Mouse (Mus musculus): Measurements from ENCODE around the gene Sf3b3.

Gene Sf3b3

DNA sequence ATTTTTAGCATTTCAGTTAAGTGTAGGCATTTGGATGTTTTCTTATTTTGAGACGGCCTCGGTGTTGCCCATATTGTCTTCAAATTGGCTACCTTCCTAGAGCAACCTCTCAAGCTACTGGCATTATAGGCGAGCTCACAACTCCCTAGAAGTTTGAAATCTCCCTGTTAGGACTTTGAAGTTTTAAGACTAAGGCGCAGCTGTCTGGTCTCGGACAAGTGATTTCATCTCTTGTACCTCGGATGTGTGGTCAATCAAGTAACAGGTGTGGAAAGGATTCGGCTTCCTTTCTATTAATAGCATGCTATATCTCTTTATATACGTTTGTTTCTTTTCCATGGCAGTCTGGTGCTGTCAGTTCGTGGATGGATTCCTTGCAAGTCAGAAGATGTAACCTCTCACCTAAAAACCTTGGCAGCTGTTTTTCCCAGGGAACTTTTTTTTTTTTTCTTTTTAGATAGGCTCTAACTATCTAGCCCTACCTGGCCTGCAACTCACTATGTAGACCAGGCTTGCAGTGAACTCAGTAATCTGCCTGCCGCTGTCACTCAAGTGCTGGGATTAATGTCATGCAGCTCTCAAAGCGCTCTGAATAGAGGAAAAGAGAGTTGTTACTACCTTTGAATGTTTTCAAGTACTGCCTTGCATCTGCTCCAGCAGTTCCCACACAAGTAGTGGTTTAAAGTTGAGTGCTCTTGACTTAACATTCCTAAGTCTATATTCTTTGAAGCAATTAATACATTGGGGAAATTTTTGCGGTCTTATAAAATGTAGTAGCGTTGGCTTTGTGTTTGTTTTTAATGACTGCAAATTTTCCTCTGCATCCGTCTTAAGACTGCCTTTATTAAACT, 1.3 kb upstream of the Sf3b3 start:
- in situ Hi-C loops (cut with MboI, MseI), result no loop called here

DNA sequence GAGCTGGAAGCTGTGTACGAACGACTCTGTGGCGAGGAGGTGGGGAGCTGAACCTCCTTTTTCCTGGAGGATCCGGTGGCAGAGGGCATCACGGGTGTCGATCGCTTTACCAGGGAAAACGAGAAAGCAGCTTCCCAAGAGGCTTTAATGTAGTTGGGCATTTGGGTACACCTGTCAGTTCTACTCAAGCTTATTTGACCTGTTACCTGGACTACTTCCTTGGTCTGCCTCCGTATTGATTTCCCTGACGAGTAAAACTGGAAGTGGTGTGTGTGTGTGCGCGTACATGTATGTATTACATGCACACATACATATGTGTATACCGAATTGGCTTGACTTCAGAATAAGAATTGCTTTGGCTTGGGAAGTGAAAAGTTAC, 573 bp upstream of the Sf3b3 start:
- in situ Hi-C loops (cut with MboI, MseI), result no loop called here

DNA sequence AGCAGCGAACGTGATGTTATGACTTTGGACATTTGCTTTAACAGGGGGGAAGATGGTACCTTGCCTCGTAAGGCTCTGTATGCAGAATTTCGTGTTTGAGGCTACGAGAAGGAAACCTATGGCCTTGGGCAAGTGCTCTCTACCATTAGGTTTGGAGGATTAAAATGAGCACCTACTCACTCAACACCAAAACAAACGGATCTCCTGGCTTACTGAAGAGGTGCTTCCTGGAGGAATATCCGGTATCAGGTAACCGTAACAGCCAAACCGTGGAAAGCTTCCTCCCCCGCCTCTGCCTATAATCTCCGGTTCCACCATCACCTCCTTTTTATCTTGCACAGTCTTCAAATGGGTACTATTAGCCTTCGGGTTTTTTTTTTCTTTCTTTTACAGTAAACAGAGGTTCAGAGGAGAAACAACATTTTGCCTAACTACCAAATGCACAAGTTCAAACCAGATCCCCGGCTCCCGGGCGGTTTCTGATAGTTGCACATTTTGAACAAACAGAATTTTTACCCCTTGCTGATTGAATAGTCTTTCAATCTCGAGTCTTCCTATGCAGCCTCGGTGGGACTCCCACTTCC, 674 bp downstream of the Sf3b3 start:
- in situ Hi-C loops (cut with MboI, MseI), result no loop called here

DNA sequence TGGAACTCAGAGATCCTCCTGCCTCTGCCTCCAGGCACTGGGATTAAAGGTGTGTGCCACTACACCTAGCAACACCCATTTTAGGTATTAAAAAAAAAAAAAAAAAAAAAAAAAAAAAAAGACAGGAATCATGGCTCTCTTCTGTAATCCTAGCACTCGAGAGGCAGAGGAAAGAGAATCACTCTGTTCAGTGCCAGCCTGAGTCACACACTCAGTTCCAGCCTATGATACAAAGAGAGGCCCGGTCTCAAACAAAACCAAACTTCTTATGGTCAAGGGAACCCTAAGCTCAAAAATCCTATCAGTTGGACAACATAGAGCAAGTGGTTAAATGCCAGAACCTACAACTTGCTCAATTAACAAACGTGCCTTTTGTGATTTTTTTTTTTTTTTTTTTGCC, 1.6 kb downstream of the Sf3b3 start:
- in situ Hi-C loops (cut with MboI, MseI), result loop anchor here in 1 of 2 experiments (5.0 kb wide), 1 partner anchor 142 kb away; no protein-coding TSS in a partner anchor

DNA sequence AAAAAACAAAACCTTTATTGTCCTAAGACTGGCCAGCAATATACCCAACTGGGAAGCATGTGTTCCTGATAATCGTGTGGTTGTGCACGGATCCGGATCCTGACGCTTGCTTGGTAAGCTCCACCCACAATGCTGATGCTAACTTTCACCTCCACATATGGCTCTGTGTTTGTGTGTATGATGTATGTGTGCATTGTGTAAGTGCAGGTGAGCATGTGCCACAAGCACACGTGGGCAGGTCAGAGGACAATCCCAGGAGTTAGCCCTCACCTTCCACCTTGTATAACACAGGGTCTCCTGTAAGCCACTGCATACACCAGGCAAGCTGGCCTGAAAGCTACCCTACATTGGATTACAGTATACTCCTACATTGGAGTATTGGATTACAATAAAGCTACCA, 3.4 kb downstream of the Sf3b3 start:
- in situ Hi-C loops (cut with MboI, MseI), result loop anchor here in 1 of 2 experiments (5.0 kb wide), 1 partner anchor 144 kb away; no protein-coding TSS in a partner anchor

DNA sequence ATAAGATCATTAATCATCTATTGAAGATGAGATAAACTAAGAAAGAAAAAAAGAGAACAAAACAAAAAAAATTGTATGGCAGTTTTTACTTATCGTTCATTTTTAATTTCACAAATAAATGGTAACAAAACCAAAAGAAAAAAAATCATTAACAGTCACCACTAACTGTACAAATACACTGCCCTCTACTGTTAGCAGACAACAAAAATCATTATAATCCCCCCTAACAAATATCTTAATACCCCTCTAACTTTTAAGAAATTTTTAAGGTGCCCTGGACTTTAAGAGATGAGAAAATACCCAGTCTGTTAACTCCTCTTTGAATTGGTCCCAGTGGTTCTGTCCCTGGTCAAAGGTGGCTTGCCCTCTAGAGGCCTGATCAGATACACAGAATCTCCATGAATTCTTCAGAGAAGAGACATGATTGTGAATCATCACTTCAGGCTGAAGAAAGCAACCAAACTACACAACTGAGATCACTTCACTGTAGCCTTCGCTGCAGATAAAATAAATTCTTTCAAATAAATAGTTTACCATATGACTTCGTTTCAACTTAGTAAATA, 4.5 kb downstream of the Sf3b3 start:
- in situ Hi-C loops (cut with MboI, MseI), result loop anchor here in 1 of 2 experiments (5.0 kb wide), 1 partner anchor 145 kb away; no protein-coding TSS in a partner anchor

DNA sequence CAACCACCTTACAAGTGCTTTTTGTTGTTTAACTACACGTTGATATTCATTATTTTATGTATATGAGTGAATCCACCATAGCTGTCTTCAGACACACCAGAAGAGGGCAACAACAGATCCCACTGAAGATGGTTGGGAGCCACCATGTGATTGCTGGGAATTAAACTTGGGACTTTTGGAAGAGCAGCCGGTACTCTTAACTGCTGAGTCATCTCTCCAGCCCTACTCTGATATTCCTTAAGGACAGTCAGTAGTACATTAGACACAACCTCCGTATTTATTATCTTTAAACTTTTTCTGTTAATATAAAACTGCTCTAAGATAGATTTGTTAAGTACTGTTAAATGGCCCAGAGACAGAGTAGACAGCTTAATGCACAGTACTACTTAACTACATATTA, 14.6 kb downstream of the Sf3b3 start:
- in situ Hi-C loops (cut with MboI, MseI), result no loop called here

DNA sequence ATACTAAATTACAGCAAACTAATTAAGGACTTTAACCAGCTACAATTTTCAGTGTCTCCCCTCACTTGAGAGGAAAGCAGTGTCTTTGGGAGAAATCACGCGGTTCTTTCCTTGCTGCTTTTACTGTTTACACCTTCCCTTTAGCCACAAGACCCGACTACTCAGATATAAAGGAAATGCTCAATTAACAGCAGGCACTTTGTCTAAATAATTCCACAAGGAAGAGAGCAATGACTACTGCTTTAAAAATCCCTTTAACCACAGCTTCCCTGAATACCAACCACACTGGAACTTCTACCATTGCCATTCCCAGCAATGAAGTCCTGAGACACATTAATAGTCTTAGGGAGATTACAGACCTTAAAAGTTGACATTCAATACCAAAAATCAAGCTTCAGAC, 18.1 kb downstream of the Sf3b3 start:
- in situ Hi-C loops (cut with MboI, MseI), result loop anchor here in 1 of 2 experiments (10.0 kb wide), 1 partner anchor 1054 kb away; the partner anchor contains the start of gene Ap1g1

DNA sequence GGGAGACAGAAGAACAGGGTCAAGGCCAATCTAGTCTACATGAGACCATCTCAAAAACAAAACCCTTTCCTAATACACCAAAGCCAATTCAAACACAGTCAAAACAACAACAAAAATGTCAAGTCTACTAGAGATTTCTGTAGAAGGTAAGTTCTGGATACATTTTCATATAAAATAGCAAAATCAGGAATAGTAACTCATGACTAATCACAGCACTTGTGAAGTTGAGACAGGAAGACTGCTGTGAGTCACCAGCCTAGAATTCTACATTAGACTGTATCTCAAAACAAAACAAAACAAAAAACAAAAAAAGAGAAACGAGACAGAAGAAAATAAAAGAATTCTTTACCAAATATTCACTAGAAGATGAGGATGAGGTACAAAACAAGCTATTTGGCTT, 21.7 kb downstream of the Sf3b3 start:
- in situ Hi-C loops (cut with MboI, MseI), result loop anchor here in 1 of 2 experiments (10.0 kb wide), 1 partner anchor 1050 kb away; the partner anchor contains the start of gene Ap1g1

DNA sequence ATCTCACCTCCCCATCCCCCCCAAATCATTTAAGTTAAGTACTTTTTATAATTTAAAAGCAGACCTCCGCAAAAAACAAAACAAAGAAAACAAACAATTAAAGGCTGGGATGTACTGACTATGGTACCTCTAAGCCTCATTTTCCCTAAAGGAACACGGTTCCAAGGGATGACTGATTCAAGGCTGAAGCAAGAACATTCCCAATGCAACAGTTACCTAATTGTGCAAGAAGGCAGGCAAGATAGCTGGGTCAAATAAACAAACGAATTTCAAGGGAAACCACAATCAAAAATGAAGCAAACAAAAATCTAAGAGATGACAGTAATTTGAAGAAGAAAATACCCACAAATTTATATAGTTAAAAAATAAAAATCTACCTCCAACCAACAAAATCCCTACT, 24.6 kb downstream of the Sf3b3 start:
- in situ Hi-C loops (cut with MboI, MseI), result loop anchor here in 1 of 2 experiments (10.0 kb wide), 1 partner anchor 1047 kb away; the partner anchor contains the start of gene Ap1g1

DNA sequence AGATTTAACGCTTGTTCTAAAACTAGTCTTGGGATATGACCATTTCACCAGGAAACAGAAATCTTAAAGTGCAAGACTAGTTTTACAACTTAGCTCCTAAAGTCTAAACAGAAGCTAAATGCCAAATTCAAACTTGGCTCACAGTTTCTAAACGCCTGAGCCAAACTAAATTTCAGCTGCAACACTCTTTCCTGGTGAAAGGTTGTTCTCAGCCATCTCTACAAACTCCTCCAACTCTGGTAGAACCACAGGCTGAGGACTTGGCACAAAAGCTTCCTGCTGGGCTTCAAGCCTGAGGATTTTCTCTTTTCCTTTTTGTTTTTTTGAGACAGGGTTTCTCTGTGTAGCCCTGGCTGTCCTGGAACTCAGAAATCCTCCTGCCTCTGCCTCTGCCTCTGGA, 26.3 kb downstream of the Sf3b3 start:
- in situ Hi-C loops (cut with MboI, MseI), result loop anchor here in 1 of 2 experiments (10.0 kb wide), 1 partner anchor 1045 kb away; the partner anchor contains the start of gene Ap1g1

DNA sequence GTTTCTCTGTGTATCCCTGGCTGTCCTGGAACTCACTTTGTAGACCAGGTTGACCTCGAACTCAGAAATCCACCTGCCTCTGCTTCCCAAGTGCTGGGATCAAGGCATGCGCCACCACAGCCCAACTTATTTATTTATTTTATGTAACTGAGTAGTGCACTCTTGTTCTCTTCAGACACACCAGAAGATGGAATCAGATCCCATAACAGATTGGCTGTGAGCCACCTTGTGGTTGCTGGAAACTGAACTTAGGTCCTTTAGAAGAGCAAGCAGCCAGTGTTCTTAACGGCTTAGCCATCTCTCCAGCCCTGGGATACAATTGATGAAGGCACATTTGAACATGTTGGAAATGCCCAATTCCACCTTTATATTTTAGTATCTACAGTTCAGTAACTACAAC, 28.0 kb downstream of the Sf3b3 start:
- in situ Hi-C loops (cut with MboI, MseI), result loop anchor here (5.0 to 10.0 kb wide), 3 partner anchors 229 to 466 kb away; no protein-coding TSS in a partner anchor

DNA sequence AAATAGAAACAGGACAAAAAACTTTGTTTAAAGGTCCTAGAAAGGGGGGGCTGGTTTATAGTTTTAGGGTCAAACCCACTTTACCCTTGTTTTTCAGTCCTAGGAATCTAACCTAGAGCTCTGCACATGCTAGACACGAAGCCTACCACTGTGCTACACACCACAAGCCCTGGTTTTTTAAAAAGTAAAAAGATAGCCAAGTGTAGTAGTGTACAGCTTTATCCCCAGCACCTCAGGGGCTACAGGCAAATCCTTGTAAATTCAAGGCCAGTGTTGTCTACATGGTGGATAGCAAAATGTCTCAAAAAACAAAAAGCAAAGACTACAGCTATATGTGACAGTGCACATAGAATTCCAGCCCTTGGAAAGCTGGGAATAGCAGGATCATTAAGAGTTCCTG, 29.6 kb downstream of the Sf3b3 start:
- in situ Hi-C loops (cut with MboI, MseI), result loop anchor here (5.0 to 10.0 kb wide), 3 partner anchors 230 to 468 kb away; no protein-coding TSS in a partner anchor

DNA sequence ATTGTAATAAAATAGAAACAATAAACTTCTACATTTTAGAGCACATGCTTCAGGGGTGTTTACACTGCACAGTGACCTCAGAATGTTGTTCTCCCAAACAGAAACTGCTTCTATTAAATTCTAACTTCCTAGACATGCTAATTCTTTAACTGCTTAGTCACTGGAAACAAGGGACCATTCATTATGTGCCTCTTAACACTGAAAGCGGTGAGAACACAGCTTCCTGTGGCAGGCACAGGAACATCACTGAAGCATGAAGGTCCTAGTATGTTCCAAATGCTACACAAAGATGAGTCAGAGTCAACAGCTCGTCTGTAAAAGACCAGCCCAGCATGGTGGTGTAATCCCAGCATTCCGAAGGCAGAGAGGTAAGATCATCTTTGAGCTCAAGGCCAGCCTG, 31.3 kb downstream of the Sf3b3 start:
- in situ Hi-C loops (cut with MboI, MseI), result loop anchor here (5.0 to 10.0 kb wide), 3 partner anchors 232 to 469 kb away; no protein-coding TSS in a partner anchor

DNA sequence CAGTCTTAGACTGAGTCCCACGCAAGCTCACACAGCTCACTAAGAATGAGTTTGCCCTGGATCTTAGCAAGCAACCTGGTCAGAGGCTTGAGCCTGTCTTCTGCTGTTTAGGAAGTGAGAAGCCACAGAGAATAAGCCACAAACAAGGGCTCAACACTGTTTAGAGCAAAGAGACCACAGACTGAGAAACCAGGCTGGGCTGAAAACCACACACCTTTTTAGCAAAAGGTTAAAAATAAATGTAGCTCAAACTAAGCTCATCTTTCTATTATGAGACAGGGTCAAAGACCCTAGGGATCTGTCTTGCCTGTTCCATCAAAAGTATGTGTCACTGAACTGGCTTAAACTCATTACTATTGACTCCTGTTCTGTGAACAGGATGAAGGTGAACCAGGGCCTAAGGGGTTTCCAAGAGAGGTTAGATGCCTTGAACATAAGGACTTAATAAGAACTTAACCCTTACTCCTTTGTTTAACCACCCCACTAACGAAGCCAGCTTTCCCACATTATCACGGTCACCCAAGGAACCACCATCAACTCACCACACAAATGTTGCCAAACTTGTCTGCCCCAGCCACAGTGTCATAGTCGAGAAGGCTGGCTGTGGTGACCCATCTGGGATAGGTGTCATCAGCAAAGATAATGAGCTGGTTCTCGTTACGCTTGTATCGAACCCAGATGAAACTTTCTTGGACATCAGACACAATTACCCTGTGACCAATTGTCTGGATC, 33.3 kb downstream of the Sf3b3 start:
- in situ Hi-C loops (cut with MboI, MseI), result loop anchor here in 1 of 2 experiments (10.0 kb wide), 1 partner anchor 472 kb away; no protein-coding TSS in a partner anchor

DNA sequence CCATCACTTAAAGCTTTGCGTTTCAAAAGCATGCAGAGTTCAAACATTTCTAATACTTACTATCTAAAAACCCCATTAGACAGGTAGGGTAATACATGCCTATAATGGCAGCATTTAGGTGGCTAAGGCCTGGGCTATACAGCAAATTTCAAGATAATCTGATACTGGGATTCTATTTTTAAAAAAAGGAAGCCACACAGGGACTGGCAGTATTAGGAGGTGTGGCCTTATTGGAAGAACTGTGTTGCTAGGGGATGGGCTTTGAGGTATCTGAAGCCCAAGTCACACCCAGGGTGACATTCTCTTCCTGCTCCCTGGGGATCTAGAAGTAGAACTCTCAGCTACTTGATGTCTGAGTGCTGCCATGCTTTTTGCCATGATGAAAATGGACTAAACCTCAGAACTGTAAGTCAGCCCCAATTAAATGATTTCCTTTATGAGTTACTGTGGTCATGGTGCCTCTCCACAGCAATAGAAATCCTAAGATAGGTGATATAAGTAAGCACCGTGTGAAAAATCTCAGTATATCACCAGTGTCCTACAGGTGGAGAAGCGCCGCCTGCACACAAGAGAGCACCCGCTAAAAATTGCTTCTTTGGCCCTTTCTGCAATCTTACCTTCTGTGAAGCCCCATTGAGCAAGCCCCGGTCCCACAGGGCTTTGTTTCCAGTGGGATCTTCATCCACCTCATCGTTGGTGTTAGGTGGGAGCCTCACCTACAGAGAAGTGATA, 34.1 kb downstream of the Sf3b3 start:
- in situ Hi-C loops (cut with MboI, MseI), result loop anchor here in 1 of 2 experiments (10.0 kb wide), 1 partner anchor 472 kb away; no protein-coding TSS in a partner anchor

DNA sequence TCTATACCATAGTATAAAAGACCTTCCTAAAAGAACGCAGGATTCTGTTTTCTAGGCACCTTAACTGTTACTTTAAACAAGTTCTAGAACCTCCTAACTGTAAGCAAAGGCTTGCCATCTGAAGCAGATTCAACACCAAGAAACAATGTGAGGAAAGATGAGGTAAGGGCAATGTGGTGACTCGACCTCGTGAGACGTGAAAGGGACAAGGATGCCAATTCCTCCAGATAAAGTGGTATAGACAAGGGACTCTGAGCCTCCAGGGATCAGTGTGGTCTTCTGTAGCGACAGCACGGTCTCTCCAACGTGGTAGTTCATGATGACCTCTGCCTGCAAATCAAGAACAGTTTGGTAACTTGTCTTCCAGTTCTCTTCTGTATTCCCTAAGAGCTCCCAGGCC, 34.8 kb downstream of the Sf3b3 start:
- in situ Hi-C loops (cut with MboI, MseI), result loop anchor here in 1 of 2 experiments (10.0 kb wide), 1 partner anchor 473 kb away; no protein-coding TSS in a partner anchor

DNA sequence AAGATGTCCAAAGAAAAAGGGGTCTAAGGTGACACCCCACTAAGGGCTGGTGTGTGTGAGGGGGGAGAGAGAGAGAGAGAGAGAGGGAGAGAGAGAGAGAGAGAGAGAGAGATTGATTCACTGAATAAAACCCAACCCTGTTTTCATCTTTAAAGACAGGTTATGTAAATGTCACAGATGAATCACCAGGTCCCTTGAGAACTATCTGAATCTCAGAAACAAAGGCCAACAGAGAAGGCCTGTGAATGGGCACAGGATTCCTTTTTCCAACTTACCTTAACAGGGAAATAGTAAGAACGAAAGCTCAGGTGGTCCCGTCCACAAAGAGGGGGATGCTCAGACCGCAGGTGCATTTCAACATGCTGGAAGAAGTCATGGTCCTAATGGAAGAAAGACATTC, 35.5 kb downstream of the Sf3b3 start:
- in situ Hi-C loops (cut with MboI, MseI), result loop anchor here in 1 of 2 experiments (10.0 kb wide), 1 partner anchor 474 kb away; no protein-coding TSS in a partner anchor

DNA sequence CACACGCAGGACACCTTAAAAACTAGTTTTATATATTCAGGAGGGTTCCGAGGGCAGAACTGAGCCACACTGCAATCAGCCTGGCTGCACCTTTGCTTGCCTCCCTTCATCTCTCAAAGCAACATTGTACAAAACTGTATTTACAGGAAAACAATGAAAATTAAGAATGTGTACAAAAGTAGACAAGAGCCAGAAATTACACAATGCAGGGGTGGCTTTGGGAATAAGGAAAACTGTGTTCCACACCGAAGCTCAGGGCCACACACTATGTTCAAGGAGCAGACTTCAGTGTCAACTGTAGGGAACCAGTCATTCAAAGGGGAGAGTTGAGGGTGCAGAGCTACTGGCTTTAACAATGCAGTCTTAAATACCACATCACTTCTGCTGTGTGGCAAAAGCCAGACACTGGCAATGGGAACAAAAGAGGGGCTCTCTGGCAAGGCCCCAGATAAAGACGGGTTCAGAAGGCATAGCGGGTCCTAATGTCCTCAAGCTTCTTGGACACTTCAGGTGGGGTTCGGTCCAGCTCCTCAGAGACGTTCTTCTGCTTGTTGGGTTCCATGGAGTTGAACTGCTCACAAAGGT, 36.0 kb downstream of the Sf3b3 start:
- in situ Hi-C loops (cut with MboI, MseI), result loop anchor here in 1 of 2 experiments (10.0 kb wide), 1 partner anchor 474 kb away; no protein-coding TSS in a partner anchor

DNA sequence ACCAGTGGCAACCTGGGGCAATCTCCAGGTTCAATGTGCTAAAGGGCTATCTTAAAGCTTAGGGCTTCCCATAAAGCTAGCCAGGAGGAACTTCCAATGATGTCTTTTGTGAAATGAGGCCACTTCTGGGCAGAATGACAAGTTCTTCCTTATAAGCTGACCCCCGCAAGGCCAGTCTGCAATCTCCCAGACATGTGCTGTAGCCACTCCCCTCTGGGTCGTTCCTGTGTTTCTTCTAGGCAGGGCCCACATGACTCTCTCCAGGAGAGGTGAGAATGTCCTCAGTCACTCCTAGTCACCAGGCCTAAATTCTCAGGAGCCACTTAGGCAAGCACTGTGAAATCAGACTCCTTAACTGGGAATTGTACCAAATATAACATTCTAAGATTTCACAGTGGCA, 36.8 kb downstream of the Sf3b3 start:
- in situ Hi-C loops (cut with MboI, MseI), result loop anchor here in 1 of 2 experiments (10.0 kb wide), 1 partner anchor 475 kb away; no protein-coding TSS in a partner anchor

Data from T-helper 17 cell (primary cell).